27 mouse cellular contexts compared by ENCODE assay signal in the genomic region with DNA sequence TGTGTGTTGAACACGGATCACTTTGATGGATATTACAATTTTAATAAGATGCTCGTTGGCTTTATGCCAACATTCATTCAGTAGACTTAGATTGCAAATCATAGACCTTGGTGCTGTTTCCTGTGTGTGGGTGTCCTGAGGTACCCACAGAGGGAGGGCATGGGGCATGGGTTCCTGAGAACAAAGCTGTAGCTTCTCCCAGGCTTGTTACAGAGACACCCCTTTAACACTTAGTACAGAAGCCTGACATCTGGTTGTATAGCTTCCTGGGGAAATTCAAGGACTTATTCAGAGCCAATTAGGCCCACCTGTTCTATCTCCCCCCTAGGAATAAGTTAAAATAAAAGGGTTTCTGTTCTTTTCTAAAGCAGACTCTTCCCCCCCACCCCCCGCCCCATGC.
"Had no signal": no experiment of that assay in that cellular context is flagged by ENCODE, and none has a peak within 500 bp of the region (broad histone marks: within the 10 kb centered on the region; RNA-seq: fewer than 3 reads in every experiment).

No protein-coding gene starts in this region.

- H3K36me3 ChIP-seq: heart, embryonic 13.5 days; heart, embryonic 15.5 days; hindbrain, embryonic 13.5 days; hindbrain, embryonic 15.5 days; kidney, embryonic 15.5 days; limb, embryonic 10.5 days; limb, embryonic 12.5 days; liver, embryonic 13.5 days had no signal

- H3K4me3 ChIP-seq: heart, adult 2 months; heart, embryonic 13.5 days; heart, embryonic 15.5 days; hindbrain, embryonic 13.5 days; hindbrain, embryonic 15.5 days; kidney, embryonic 15.5 days; limb, embryonic 10.5 days; limb, embryonic 12.5 days; liver, embryonic 13.5 days had no signal

- DNase-seq: gastrocnemius, postnatal 14 days; gastrocnemius, postnatal 36 days; heart, adult 11 months; heart, adult 2 months; heart, postnatal 14 days; heart, postnatal 36 days; kidney, adult 11 months; kidney, adult 2 months; kidney, adult 9 months; kidney, postnatal 14 days; kidney, postnatal 36 days; layer of hippocampus, adult 9-11 months; layer of hippocampus, postnatal 36 days; liver; liver, embryonic 13.5 days had no signal

- H3K4me2 ChIP-seq: heart, embryonic 11.5 days; heart, embryonic 13.5 days; heart, embryonic 15.5 days; hindbrain, embryonic 13.5 days; hindbrain, embryonic 15.5 days; kidney, embryonic 15.5 days; limb, embryonic 12.5 days; liver, embryonic 11.5 days; liver, embryonic 13.5 days had no signal

- H3K27me3 ChIP-seq: heart, embryonic 13.5 days; heart, embryonic 15.5 days; kidney, embryonic 15.5 days; limb, embryonic 12.5 days; liver, embryonic 13.5 days had no signal

- ATAC-seq: hindbrain, postnatal 0 days; intestine, embryonic 16.5 days had no signal

- H3K9me3 ChIP-seq: heart, embryonic 13.5 days; heart, embryonic 15.5 days; hindbrain, embryonic 13.5 days; hindbrain, embryonic 15.5 days; kidney, embryonic 15.5 days; limb, embryonic 10.5 days; limb, embryonic 12.5 days; liver, embryonic 13.5 days had no signal

- H3K9ac ChIP-seq: heart, embryonic 13.5 days; heart, embryonic 15.5 days; hindbrain, embryonic 13.5 days; hindbrain, embryonic 15.5 days; kidney, embryonic 15.5 days; limb, embryonic 12.5 days; liver, embryonic 13.5 days had no signal

- H3K27ac ChIP-seq: heart, adult 2 months; heart, embryonic 13.5 days; heart, embryonic 15.5 days; hindbrain, embryonic 13.5 days; hindbrain, embryonic 15.5 days; hindbrain, postnatal 0 days; kidney, embryonic 15.5 days; kidney, postnatal 0 days; limb, embryonic 10.5 days; limb, embryonic 12.5 days; liver, embryonic 13.5 days had no signal

- H3K4me1 ChIP-seq: heart, embryonic 13.5 days; heart, embryonic 15.5 days; hindbrain, embryonic 15.5 days; kidney, embryonic 15.5 days; limb, embryonic 10.5 days; limb, embryonic 12.5 days; liver, embryonic 13.5 days had no signal
